Mouse (Mus musculus) stomach, embryonic 14.5 days (tissue): ENCODE results near the gene Hist1h1c. TPM values are rescaled to one million over a fixed set of nuclear protein-coding genes. Genes with fewer than 3 reads are reported as not detected.
A peak's percentile ranks its signal among the peaks of the same experiment; 100 is the strongest.
"Not testable (repeated sequence)": the region's sequence is repeated elsewhere in the genome, so short reads cannot be mapped to it uniquely, and the experiment has no call there.

Source experiments
- ATAC-seq: fragments of 200-750 bp; cut with Nextera tagmentation; 2 replicates; pipeline ENCODE4 v1.8.0; 2017; ENCODE audit warnings: low read depth, moderate TSS enrichment; ENCODE audit not compliant: insufficient number of reproducible peaks, insufficient read depth, low FRiP score
- H3K27ac ChIP-seq: fragments of 300-500 bp; sonication (generic); 2 replicates; pipeline ENCODE4 v1.5.1; 2014; ENCODE audit warnings: mild to moderate bottlenecking, low read length, moderate library complexity, mixed read lengths
- H3K27me3 ChIP-seq: fragments of 300-500 bp; sonication (generic); 2 replicates; pipeline ENCODE4 v1.6.1; 2014; ENCODE audit warnings: low read length, control low read depth, mixed read lengths; ENCODE audit not compliant: control insufficient read depth, insufficient read depth
- H3K36me3 ChIP-seq: fragments of 300-500 bp; sonication (generic); 2 replicates; pipeline ENCODE4 v1.6.1; 2014; ENCODE audit warnings: mild to moderate bottlenecking, control low read depth, low read length, moderate library complexity, mixed read lengths; ENCODE audit not compliant: control insufficient read depth, insufficient read depth
- H3K4me1 ChIP-seq: fragments of 300-500 bp; sonication (generic); 2 replicates; pipeline ENCODE4 v1.6.1; 2014; ENCODE audit warnings: low read length, control low read depth, mixed read lengths; ENCODE audit not compliant: control insufficient read depth, insufficient read depth
- H3K4me2 ChIP-seq: fragments of 300-500 bp; sonication (generic); replicated peaks from 2 replicates; pipeline ENCODE4 v1.6.1; 2014; ENCODE audit warnings: low read depth, low read length, control low read depth
- H3K4me3 ChIP-seq: fragments of 300-500 bp; sonication (generic); 2 replicates; pipeline ENCODE4 v1.5.1; 2014; ENCODE audit warnings: low read depth, low read length, control low read depth
- H3K9ac ChIP-seq: fragments of 300-500 bp; sonication (generic); replicated peaks from 2 replicates; pipeline ENCODE4 v1.6.1; 2014; ENCODE audit warnings: low read depth, mild to moderate bottlenecking, control low read depth, low read length, moderate library complexity, mixed read lengths
- H3K9me3 ChIP-seq: fragments of 300-500 bp; sonication (generic); 2 replicates; pipeline ENCODE4 v1.6.1; 2016; ENCODE audit warnings: low read depth, low read length, control low read depth; ENCODE audit not compliant: control insufficient read depth
- WGBS: fragments of 180-500 bp; shearing (Covaris S2); extraction: QIAGEN DNeasy Blood & Tissue Kit; methylation state at CpG from one replicate; pipeline ENCODE4 v1.1.7; 2014; 5-methylcytosine and 5-hydroxymethylcytosine counted together
- polyA plus RNA-seq: library from polyadenylated mRNA; unstranded; fragments of >200 nt; fragmentation: Nextera tagmentation; extraction: Ambion mirVana; gene quantifications from 2 replicates; pipeline ENCODE4 v1.2.1, GENCODE M21; 2014

Hist1h1c gene
- polyA plus RNA-seq, 1 experiment from 2014 or later = 38.5 TPM

GRCm38 (mm10) chr13:23698300-23698693 lies 40.3 kb upstream of the Hist1h1c start, which contains the start of gene Hist1h4c:
Gene Hist1h4c (minus strand): TSS chr13:23698454.
- Histone ChIP-seq H3K27me3 (no peaks in the 10 kb centered on the region), H3K4me1 (peaks cover 9% of the 10 kb centered on the region; the same call in 1 of the 2 replicates), H3K9me3 (no peaks in the 10 kb centered on the region), H3K4me3 (peak within 1 kb of the TSS; percentile 40), H3K27ac (peak within 1 kb of the TSS; percentile 91), H3K4me2 (peak within 1 kb of the TSS; percentile 56), H3K9ac (peak within 1 kb of the TSS; percentile 26), H3K36me3 (no peaks in the 10 kb centered on the region)
- 0% methylated on average over 21 of the region's 22 CpGs for WGBS
- ATAC-seq = peak; percentile 96

GRCm38 (mm10) chr13:23698996-23699395 lies 39.6 kb upstream of the Hist1h1c start:
- Histone ChIP-seq H3K9me3 (no peaks in the 10 kb centered on the region), H3K27me3 (no peaks in the 10 kb centered on the region), H3K36me3 (no peaks in the 10 kb centered on the region), H3K27ac (peak overlapping the region; percentile 76), H3K9ac (no peak overlapping the region), H3K4me1 (peaks cover 9% of the 10 kb centered on the region; the same call in 1 of the 2 replicates), H3K4me2 (peak overlapping the region; percentile 29; the same call in 1 of the 2 replicates), H3K4me3 (no peak overlapping the region)
- 59% methylated on average over 6 of the region's 6 CpGs for WGBS
- no peak for ATAC-seq

DNA sequence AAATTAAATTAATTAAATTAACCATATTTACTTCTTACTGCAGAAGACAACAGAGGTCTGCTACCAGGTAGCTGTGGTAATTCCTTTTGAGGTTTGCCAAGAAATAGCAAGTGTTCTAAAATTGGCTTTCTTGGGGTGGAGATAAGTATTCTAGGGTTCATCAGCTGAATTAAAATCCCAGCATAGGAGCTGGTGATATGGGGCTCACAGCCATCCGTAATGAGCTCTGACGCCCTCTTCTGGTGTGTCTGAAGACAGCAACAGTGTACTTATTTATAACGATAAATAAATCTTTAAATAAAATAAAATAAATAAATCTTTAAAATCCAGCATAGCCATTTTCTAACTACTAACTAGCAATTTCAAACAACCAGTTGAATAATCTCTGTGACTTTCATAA lies 38.8 kb upstream of the Hist1h1c start:
- ATAC-seq = no peak
- no peak overlapping the region for H3K9ac ChIP-seq
- no peaks in the 10 kb centered on the region for H3K36me3 ChIP-seq
- H3K4me2 ChIP-seq = no peak overlapping the region
- H3K4me3 ChIP-seq = no peak overlapping the region
- WGBS = 65% methylated on average over 3 of the region's 3 CpGs
- H3K27ac ChIP-seq = no peak overlapping the region
- no peaks in the 10 kb centered on the region for H3K9me3 ChIP-seq
- H3K27me3 ChIP-seq = no peaks in the 10 kb centered on the region
- peaks cover 9% of the 10 kb centered on the region; the same call in 1 of the 2 replicates for H3K4me1 ChIP-seq

GRCm38 (mm10) chr13:23700786-23701520 lies 37.7 kb upstream of the Hist1h1c start:
- no peak overlapping the region for H3K4me2 ChIP-seq

GRCm38 (mm10) chr13:23702220-23702619 lies 36.4 kb upstream of the Hist1h1c start:
- no peaks in the 10 kb centered on the region for H3K9me3 ChIP-seq
- no peaks in the 10 kb centered on the region for H3K36me3 ChIP-seq
- H3K9ac ChIP-seq = no peak overlapping the region
- peaks cover 9% of the 10 kb centered on the region; the same call in 1 of the 2 replicates for H3K4me1 ChIP-seq
- no peak overlapping the region for H3K4me2 ChIP-seq
- H3K27ac ChIP-seq = no peak overlapping the region
- no peak for ATAC-seq
- no peaks in the 10 kb centered on the region for H3K27me3 ChIP-seq
- 80% methylated on average over 4 of the region's 4 CpGs for WGBS
- no peak overlapping the region for H3K4me3 ChIP-seq

More at GRCm38 (mm10) chr13:23700786-23701520, 37.7 kb upstream of the Hist1h1c start:
- H3K27ac ChIP-seq = no peak overlapping the region
- H3K36me3 ChIP-seq = no peaks in the 10 kb centered on the region
- peak; percentile 39; the same call in 1 of the 2 replicates for ATAC-seq
- no peaks in the 10 kb centered on the region for H3K27me3 ChIP-seq
- WGBS = 27% methylated on average over 8 of the region's 8 CpGs
- no peak overlapping the region for H3K4me3 ChIP-seq
- H3K9ac ChIP-seq = no peak overlapping the region
- H3K9me3 ChIP-seq = no peaks in the 10 kb centered on the region
- peaks cover 9% of the 10 kb centered on the region; the same call in 1 of the 2 replicates for H3K4me1 ChIP-seq

DNA sequence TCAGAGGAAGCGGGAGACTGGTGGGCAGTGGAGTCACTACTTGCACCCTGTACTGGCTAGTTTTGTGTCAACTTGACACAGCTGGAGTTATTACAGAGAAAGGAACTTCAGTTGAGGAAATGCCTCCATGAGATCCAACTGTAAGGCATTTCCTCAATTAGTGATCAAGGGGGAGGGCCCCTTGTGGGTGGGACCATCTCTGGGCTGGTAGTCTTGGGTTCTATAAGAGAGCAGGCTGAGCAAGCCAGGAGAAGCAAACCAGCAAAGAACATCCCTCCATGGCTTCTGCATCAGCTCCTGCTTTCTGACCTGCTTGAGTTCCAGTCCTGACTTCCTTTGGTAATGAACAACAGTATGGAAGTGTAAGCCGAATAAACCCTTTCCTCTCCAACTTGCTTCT lies 35.8 kb upstream of the Hist1h1c start:
- not testable (repeated sequence) for H3K4me2 ChIP-seq, ATAC-seq, H3K9ac ChIP-seq, H3K4me1 ChIP-seq, H3K36me3 ChIP-seq, H3K27me3 ChIP-seq, H3K9me3 ChIP-seq, H3K27ac ChIP-seq, H3K4me3 ChIP-seq
- 72% methylated on average over 2 of the region's 2 CpGs for WGBS

DNA sequence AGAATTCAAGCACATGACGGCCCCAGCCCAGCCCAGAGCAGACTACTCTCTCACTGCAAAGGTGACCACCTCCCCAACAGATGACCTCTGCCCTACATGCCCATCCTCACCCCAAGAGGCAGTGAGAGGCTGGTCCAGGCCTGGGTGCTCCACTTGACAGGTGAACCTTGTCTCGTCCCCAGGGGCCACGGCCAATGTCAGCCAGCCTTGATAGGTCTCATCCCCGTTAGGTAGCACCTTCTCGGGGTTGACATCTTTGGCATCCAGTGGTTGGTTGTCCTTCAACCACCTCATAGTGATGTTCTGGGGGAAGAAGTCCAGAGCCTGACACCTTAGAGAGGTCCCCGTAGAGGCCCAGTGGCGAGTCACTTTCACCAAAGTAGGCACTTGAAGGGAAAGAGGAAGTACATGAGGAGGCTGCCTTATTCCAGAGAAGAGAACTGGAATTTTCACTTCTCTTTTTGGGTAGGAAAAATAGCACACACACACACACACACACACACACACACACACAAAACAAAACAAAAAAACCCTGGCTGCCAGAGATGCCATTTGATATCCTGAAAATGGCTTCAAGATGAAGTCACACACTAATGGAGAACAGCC lies 32.8 kb upstream of the Hist1h1c start:
- Histone ChIP-seq H3K4me3 (no peak overlapping the region), H3K9ac (no peak overlapping the region), H3K9me3 (no peaks in the 10 kb centered on the region), H3K4me2 (no peak overlapping the region), H3K36me3 (no peaks in the 10 kb centered on the region), H3K27me3 (no peaks in the 10 kb centered on the region), H3K4me1 (peaks cover 3% of the 10 kb centered on the region; the same call in 1 of the 2 replicates), H3K27ac (no peak overlapping the region)
- WGBS = 94% methylated on average over 7 of the region's 7 CpGs
- ATAC-seq = no peak

GRCm38 (mm10) chr13:23706771-23707170 lies 31.8 kb upstream of the Hist1h1c start:
- Histone ChIP-seq H3K36me3 (no peaks in the 10 kb centered on the region), H3K4me2 (no peak overlapping the region), H3K27ac (no peak overlapping the region), H3K9me3 (no peaks in the 10 kb centered on the region), H3K27me3 (no peaks in the 10 kb centered on the region), H3K4me1 (no peaks in the 10 kb centered on the region), H3K9ac (no peak overlapping the region), H3K4me3 (no peak overlapping the region)
- no peak for ATAC-seq
- WGBS = 94% methylated on average over 12 of the region's 12 CpGs
